Mouse (Mus musculus) kidney, postnatal 0 days (tissue): Measurements from ENCODE around the gene Pde4d. TPM values are rescaled to one million over a fixed set of nuclear protein-coding genes. Genes with fewer than 3 reads are reported as not detected.
A peak's percentile ranks its signal among the peaks of the same experiment; 100 is the strongest.

Experiments
- ATAC-seq: fragments of 200-750 bp; cut with Nextera tagmentation; replicated peaks from 2 replicates; pipeline ENCODE4 v1.8.0; 2017; ENCODE audit warnings: low read depth, moderate number of reproducible peaks, moderate TSS enrichment, moderate library complexity; ENCODE audit not compliant: low FRiP score
- DNase-seq: peaks from one replicate; pipeline ENCODE4 v3.0.0-alpha.2; 2016; ENCODE audit warnings: low spot score
- H3K27ac ChIP-seq: fragments of 300-500 bp; sonication (generic); 2 replicates; pipeline ENCODE4 v1.5.1; 2014; ENCODE audit warnings: mild to moderate bottlenecking
- H3K27me3 ChIP-seq: fragments of 300-500 bp; sonication (generic); 2 replicates; pipeline ENCODE4 v1.6.1; 2014; ENCODE audit warnings: low read length, mixed read lengths; ENCODE audit not compliant: insufficient read depth
- H3K36me3 ChIP-seq: fragments of 300-500 bp; sonication (generic); 2 replicates; pipeline ENCODE4 v1.6.1; 2014; ENCODE audit warnings: low read length, mixed read lengths; ENCODE audit not compliant: insufficient read depth
- H3K4me1 ChIP-seq: fragments of 300-500 bp; sonication (generic); replicated peaks from 2 replicates; pipeline ENCODE4 v1.6.1; 2014; ENCODE audit warnings: antibody characterized with exemption, low read length, mixed read lengths; ENCODE audit not compliant: insufficient read depth
- H3K4me2 ChIP-seq: fragments of 300-500 bp; sonication (generic); 2 replicates; pipeline ENCODE4 v1.6.1; 2014; ENCODE audit warnings: mild to moderate bottlenecking, low read length, moderate library complexity, mixed read lengths
- H3K4me3 ChIP-seq: fragments of 300-500 bp; sonication (generic); replicated peaks from 2 replicates; pipeline ENCODE4 v1.5.1; 2014; ENCODE audit warnings: low read depth, low read length
- H3K9ac ChIP-seq: fragments of 300-500 bp; sonication (generic); 2 replicates; pipeline ENCODE4 v1.6.1; 2014; ENCODE audit warnings: low read depth, low read length
- H3K9me3 ChIP-seq: fragments of 300-500 bp; sonication (generic); replicated peaks from 2 replicates; pipeline ENCODE4 v1.6.1; 2016; ENCODE audit warnings: low read length, inconsistent platforms, mixed read lengths
- CTCF ChIP-seq: IDR thresholded peaks from 2 replicates; pipeline ENCODE4 v1.5.1; 2016; ENCODE audit warnings: antibody characterized with exemption, low read depth, mild to moderate bottlenecking, moderate library complexity
- WGBS: fragments of 180-500 bp; shearing (Covaris S2); extraction: QIAGEN DNeasy Blood & Tissue Kit; methylation state at CpG from one replicate; pipeline ENCODE4 v1.1.7; 2014; 5-methylcytosine and 5-hydroxymethylcytosine counted together
- polyA plus RNA-seq: library from polyadenylated mRNA; unstranded; fragments of >200 nt; fragmentation: Nextera tagmentation; extraction: Ambion mirVana; gene quantifications from 2 replicates; pipeline ENCODE4 v1.2.1, GENCODE M21; 2015

The Pde4d gene
- polyA plus RNA-seq, 1 experiment from 2014 or later, result 7.1 TPM

DNA sequence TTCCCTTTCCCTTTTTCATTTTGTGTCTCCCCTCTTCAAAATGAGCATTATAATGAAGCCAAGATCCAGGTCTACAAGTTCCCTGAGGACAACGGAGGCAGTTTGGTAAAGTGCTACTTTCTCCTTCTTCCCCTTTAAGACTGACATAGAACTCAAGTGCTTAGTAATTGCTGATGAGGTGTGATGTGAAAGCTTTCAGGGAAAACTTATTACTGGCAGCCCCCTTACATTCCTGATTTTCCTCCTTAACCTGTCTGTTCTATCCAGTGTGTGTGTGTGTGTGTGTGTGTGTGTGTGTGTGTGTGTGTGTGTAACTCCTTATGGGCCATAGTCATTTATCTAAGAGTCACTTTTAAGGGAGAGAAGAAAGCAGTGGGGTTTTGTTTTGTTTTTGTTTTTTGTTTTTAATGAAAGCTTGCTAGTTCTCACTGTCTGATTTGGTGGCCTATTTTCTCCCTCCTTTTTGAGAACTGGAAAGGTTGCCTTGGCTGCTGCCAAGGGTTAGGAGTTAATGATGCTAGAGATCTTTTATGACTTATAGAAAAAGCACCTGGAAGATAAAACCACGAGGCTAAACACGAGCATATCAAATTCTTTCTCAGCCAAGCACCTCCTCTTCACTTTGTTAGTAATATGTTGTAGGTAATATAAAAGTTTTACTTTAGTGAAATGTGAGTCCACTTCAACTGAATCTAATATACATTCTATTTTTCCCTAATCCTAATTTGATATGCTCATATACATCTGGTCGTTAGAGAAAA, 1236.5 kb downstream of the Pde4d start:
- Histone ChIP-seq H3K9me3 (no peaks in the 10 kb centered on the region), H3K4me3 (peak overlapping the region; percentile 49), H3K9ac (peak overlapping the region; percentile 49), H3K4me1 (no peaks in the 10 kb centered on the region), H3K36me3 (no peaks in the 10 kb centered on the region), H3K27me3 (no peaks in the 10 kb centered on the region), H3K27ac (peak overlapping the region; percentile 65), H3K4me2 (peak overlapping the region; percentile 91)
- DNase-seq, result peak; percentile 61
- WGBS, result 6% methylated on average over 4 of the region's 4 CpGs
- no peak for ATAC-seq
- no peak for TF ChIP-seq CTCF

DNA sequence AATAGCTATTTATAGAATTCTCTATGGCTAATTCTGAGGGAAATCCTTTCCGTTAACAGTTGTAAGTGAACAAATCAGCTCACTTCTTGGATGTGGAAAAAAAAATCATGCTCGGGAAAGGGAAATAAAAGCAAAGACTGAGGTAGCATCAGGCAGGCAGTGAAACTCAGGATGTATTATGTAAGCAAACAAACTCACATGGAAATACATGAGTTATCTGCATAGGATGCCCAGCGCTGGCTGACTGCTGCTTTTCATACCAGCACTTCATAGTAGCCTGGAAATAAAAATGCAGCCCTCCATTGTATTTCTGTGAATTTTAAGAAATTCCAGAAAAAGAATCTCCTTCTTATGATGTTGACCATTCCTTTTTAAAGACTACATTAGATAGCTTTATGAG, 1237.2 kb downstream of the Pde4d start:
- Histone ChIP-seq H3K36me3 (no peaks in the 10 kb centered on the region), H3K9me3 (no peaks in the 10 kb centered on the region), H3K27me3 (no peaks in the 10 kb centered on the region), H3K4me3 (no peak overlapping the region), H3K4me2 (peak overlapping the region; percentile 91; the same call in 1 of the 2 replicates), H3K4me1 (no peaks in the 10 kb centered on the region), H3K9ac (no peak overlapping the region), H3K27ac (no peak overlapping the region)
- TF ChIP-seq CTCF, result no peak
- DNase-seq (no peak), ATAC-seq (no peak)
- WGBS, result 29% methylated on average over 3 of the region's 3 CpGs

DNA sequence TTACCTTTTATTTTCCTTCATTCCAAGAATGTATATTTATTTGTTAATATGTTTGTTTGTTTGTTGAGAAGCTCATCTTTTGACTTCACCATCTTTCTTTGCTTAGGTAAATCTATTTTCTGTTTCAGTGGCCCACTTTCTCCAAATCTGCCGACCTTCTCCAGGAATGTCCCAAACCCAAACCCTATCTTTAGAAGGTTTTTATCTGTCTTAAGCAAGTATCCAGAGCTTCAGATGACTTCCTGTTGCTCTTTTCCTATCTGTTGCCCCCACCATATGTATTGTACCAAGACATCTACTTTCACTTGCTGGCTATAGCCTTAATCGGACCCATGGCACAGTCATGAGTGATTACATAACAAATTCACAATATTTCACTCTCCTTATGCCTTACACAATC, 1238.4 kb downstream of the Pde4d start:
- TF ChIP-seq CTCF, result no peak
- 74% methylated on average over 2 of the region's 2 CpGs for WGBS

DNA sequence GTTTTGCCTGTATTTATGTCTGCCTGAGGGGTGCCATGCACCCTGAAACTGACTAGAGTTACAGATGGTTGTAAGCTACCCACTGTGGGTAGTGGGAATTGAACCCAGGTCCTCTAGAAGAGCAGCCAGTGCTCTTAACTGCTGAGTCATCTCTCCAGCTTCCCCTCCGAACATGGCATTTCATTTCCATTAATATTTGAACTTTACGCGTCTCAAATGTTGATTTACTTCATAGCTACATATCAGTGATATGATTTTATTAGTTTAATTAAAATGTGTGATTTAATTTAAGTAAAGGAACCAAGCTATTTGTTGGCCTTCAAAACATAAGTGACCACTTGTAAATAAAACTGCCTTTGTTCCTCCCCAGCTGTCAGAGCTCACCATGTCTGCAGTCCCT, 1239.4 kb downstream of the Pde4d start:
- no peak overlapping the region for H3K9ac ChIP-seq
- H3K4me2 ChIP-seq, result no peak overlapping the region
- ATAC-seq (no peak), DNase-seq (peak; percentile 67)
- H3K4me3 ChIP-seq, result no peak overlapping the region
- no peaks in the 10 kb centered on the region for H3K4me1 ChIP-seq
- no peaks in the 10 kb centered on the region for H3K27me3 ChIP-seq
- H3K36me3 ChIP-seq, result no peaks in the 10 kb centered on the region
- no peak for TF ChIP-seq CTCF
- H3K27ac ChIP-seq, result no peak overlapping the region
- H3K9me3 ChIP-seq, result no peaks in the 10 kb centered on the region
- 74% methylated on average over 3 of the region's 3 CpGs for WGBS

More for the DNA sequence above, 1238.4 kb downstream of the Pde4d start:
- H3K4me3 ChIP-seq, result no peak overlapping the region
- no peaks in the 10 kb centered on the region for H3K9me3 ChIP-seq
- ATAC-seq, result no peak
- DNase-seq, result no peak
- H3K9ac ChIP-seq, result no peak overlapping the region
- H3K4me1 ChIP-seq, result no peaks in the 10 kb centered on the region
- H3K36me3 ChIP-seq, result no peaks in the 10 kb centered on the region
- no peak overlapping the region for H3K27ac ChIP-seq
- no peak overlapping the region for H3K4me2 ChIP-seq
- no peaks in the 10 kb centered on the region for H3K27me3 ChIP-seq

DNA sequence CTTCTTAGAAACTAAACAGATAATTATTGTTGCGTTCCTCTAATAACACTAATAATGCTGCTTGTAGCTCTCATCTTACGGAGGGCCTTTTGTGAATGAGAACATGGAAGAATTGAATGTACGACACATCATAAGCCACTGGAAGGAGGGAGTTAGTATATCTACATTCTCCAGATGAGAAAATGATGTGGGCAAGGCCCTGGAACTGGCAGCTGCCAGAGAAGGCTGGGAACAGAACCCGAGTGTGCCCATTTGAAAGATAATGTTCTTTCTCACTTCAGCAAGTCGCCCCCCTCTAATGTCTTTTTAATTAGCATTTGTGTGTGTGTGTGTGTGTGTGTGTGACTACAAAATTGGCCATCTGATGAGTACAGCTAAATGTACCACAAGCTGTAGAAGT, 1240.8 kb downstream of the Pde4d start:
- H3K36me3 ChIP-seq, result no peaks in the 10 kb centered on the region
- 84% methylated on average over 5 of the region's 5 CpGs for WGBS

DNA sequence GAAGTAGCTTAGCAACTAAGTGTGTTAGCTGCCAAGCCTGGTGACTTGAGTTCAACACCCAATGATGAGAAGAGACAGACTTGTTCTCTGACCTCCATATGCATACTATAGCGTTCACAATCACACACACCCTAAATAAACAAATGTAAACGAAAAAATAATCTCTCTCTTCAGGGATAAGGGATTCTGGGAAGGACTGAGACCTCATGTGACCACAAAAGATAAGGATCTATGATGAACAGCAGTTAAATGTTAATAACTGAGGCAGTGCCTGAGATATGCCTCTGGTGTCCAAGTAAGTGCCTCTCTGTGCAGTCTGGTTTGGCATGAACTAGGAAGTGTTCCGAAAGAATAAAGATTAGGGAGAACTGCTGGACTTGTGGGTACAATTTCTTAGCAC, 1243.1 kb downstream of the Pde4d start:
- Histone ChIP-seq H3K27me3 (no peaks in the 10 kb centered on the region), H3K9me3 (no peaks in the 10 kb centered on the region), H3K9ac (no peak overlapping the region), H3K4me3 (no peak overlapping the region), H3K4me2 (no peak overlapping the region), H3K4me1 (no peaks in the 10 kb centered on the region), H3K36me3 (no peaks in the 10 kb centered on the region), H3K27ac (no peak overlapping the region)
- no peak for DNase-seq
- no peak for ATAC-seq
- TF ChIP-seq CTCF, result no peak
- 47% methylated on average over 3 of the region's 3 CpGs for WGBS

More for the DNA sequence above, 1240.8 kb downstream of the Pde4d start:
- ATAC-seq (no peak), DNase-seq (no peak)
- Histone ChIP-seq H3K4me2 (no peak overlapping the region), H3K4me3 (no peak overlapping the region), H3K9ac (no peak overlapping the region), H3K27ac (no peak overlapping the region), H3K4me1 (no peaks in the 10 kb centered on the region), H3K9me3 (no peaks in the 10 kb centered on the region), H3K27me3 (no peaks in the 10 kb centered on the region)
- TF ChIP-seq CTCF, result no peak
